Mouse (Mus musculus) heart, postnatal 0 days (tissue): ENCODE data around the gene Myo9b. TPM values are rescaled to one million over a fixed set of nuclear protein-coding genes. Genes with fewer than 3 reads are reported as not detected.
A peak's percentile ranks its signal among the peaks of the same experiment; 100 is the strongest.

Experiments
- ATAC-seq: fragments of 200-750 bp; cut with Nextera tagmentation; 2 replicates; pipeline ENCODE4 v1.8.0; 2017; ENCODE audit warnings: low read depth, moderate number of reproducible peaks, moderate library complexity; ENCODE audit not compliant: insufficient read depth
- DNase-seq: peaks from one replicate; pipeline ENCODE4 v3.0.0-alpha.2; 2016; ENCODE audit warnings: low spot score
- H3K27ac ChIP-seq: fragments of 300-500 bp; sonication (generic); 2 replicates; pipeline ENCODE4 v1.5.1; 2014; ENCODE audit warnings: low read depth, mild to moderate bottlenecking
- H3K27me3 ChIP-seq: fragments of 300-500 bp; sonication (generic); 2 replicates; pipeline ENCODE4 v1.6.1; 2014; ENCODE audit warnings: low read length, mixed read lengths; ENCODE audit not compliant: control insufficient read depth, insufficient read depth
- H3K36me3 ChIP-seq: fragments of 300-500 bp; sonication (generic); replicated peaks from 2 replicates; pipeline ENCODE4 v1.6.1; 2014; ENCODE audit warnings: low read length, mixed read lengths; ENCODE audit not compliant: control insufficient read depth, insufficient read depth
- H3K4me1 ChIP-seq: fragments of 300-500 bp; sonication (generic); 2 replicates; pipeline ENCODE4 v1.6.1; 2014; ENCODE audit warnings: antibody characterized with exemption; ENCODE audit not compliant: control insufficient read depth, insufficient read depth
- H3K4me2 ChIP-seq: fragments of 300-500 bp; sonication (generic); 2 replicates; pipeline ENCODE4 v1.6.1; 2014; ENCODE audit warnings: low read depth, mild to moderate bottlenecking, low read length, moderate library complexity
- H3K4me3 ChIP-seq: fragments of 300-500 bp; sonication (generic); 2 replicates; pipeline ENCODE4 v1.5.1; 2014; ENCODE audit warnings: low read depth, low read length
- H3K9ac ChIP-seq: fragments of 300-500 bp; sonication (generic); replicated peaks from 2 replicates; pipeline ENCODE4 v1.6.1; 2014; ENCODE audit warnings: low read depth, low read length, mixed read lengths
- H3K9me3 ChIP-seq: fragments of 300-500 bp; sonication (generic); replicated peaks from 2 replicates; pipeline ENCODE4 v1.6.1; 2016; ENCODE audit warnings: low read length; ENCODE audit not compliant: control insufficient read depth
- CTCF ChIP-seq: IDR thresholded peaks from 2 replicates; pipeline ENCODE4 v1.5.1; 2016; ENCODE audit warnings: antibody characterized with exemption, control low read depth, low read depth
- EP300 ChIP-seq: IDR thresholded peaks from 2 replicates; pipeline ENCODE4 v1.6.1; 2016; ENCODE audit warnings: antibody characterized with exemption, low read depth
- WGBS: fragments of 180-500 bp; shearing (Covaris S2); extraction: QIAGEN DNeasy Blood & Tissue Kit; methylation state at CpG from one replicate; pipeline ENCODE4 v1.1.7; 2014; 5-methylcytosine and 5-hydroxymethylcytosine counted together
- polyA plus RNA-seq: library from polyadenylated mRNA; unstranded; fragments of >200 nt; fragmentation: Nextera tagmentation; extraction: Ambion mirVana; gene quantifications from 2 replicates; pipeline ENCODE4 v1.2.1, GENCODE M21; 2015
- total RNA-seq: library from RNA; depleted of rRNA; stranded (reverse); fragments of >200 nt; gene quantifications from 2 replicates; pipeline ENCODE4 v1.2.3, GENCODE M21; 2014; ENCODE audit warnings: low replicate concordance

Gene Myo9b
- total and polyA plus RNA-seq, 2 experiments from 2014 or later: 7.1 to 35.0 TPM

GRCm38 (mm10) chr8:71391696-71392095, 119.2 kb downstream of the Myo9b start:
- DNase-seq (no peak), ATAC-seq (no peak)
- Histone ChIP-seq H3K9ac (no peak overlapping the region), H3K9me3 (no peaks in the 10 kb centered on the region), H3K36me3 (no peaks in the 10 kb centered on the region), H3K27ac (no peak overlapping the region), H3K4me1 (no peaks in the 10 kb centered on the region), H3K4me3 (no peak overlapping the region), H3K4me2 (no peak overlapping the region), H3K27me3 (no peaks in the 10 kb centered on the region)
- TF ChIP-seq EP300 (no peak), CTCF (no peak)
- WGBS: 82% methylated on average over 2 of the region's 2 CpGs

GRCm38 (mm10) chr8:71392391-71392790, 119.9 kb downstream of the Myo9b start:
- WGBS: 73% methylated on average over 5 of the region's 5 CpGs
- no peak for ATAC-seq
- Histone ChIP-seq H3K4me1 (no peaks in the 10 kb centered on the region), H3K27ac (no peak overlapping the region), H3K27me3 (no peaks in the 10 kb centered on the region), H3K4me2 (no peak overlapping the region), H3K4me3 (no peak overlapping the region), H3K36me3 (no peaks in the 10 kb centered on the region), H3K9ac (no peak overlapping the region), H3K9me3 (no peaks in the 10 kb centered on the region)
- DNase-seq: no peak
- no peak for TF ChIP-seq EP300
- no peak for TF ChIP-seq CTCF

GRCm38 (mm10) chr8:71392871-71393270, 120.4 kb downstream of the Myo9b start:
- Histone ChIP-seq H3K4me1 (no peaks in the 10 kb centered on the region), H3K36me3 (no peaks in the 10 kb centered on the region), H3K9me3 (no peaks in the 10 kb centered on the region), H3K4me2 (peak overlapping the region; percentile 30), H3K27ac (no peak overlapping the region), H3K9ac (no peak overlapping the region), H3K4me3 (no peak overlapping the region), H3K27me3 (no peaks in the 10 kb centered on the region)
- ATAC-seq (no peak), DNase-seq (no peak)
- WGBS: 21% methylated on average over 3 of the region's 3 CpGs
- no peak for TF ChIP-seq CTCF

- Histone ChIP-seq H3K27ac (peak overlapping the region; percentile 87), H3K9ac (peak overlapping the region; percentile 31), H3K9me3 (no peaks in the 10 kb centered on the region), H3K36me3 (peaks cover 11% of the 10 kb centered on the region), H3K4me1 (no peaks in the 10 kb centered on the region), H3K27me3 (no peaks in the 10 kb centered on the region), H3K4me2 (peak overlapping the region; percentile 50), H3K4me3 (peak overlapping the region; percentile 30)
- WGBS: 62% methylated on average over 7 of the region's 7 CpGs
- DNase-seq: no peak
- no peak for ATAC-seq
- TF ChIP-seq EP300 (no peak), CTCF (no peak)
Observed at GRCm38 (mm10) chr8:71394481-71394880, 122.0 kb downstream of the Myo9b start.

- TF ChIP-seq CTCF: no peak
- Histone ChIP-seq H3K9me3 (no peaks in the 10 kb centered on the region), H3K27ac (peak overlapping the region; percentile 87), H3K4me2 (peak overlapping the region; percentile 50), H3K36me3 (peaks cover 17% of the 10 kb centered on the region), H3K9ac (peak overlapping the region; percentile 31), H3K27me3 (no peaks in the 10 kb centered on the region), H3K4me1 (no peaks in the 10 kb centered on the region), H3K4me3 (peak overlapping the region; percentile 30)
- no peak for ATAC-seq
- 65% methylated on average over 10 of the region's 10 CpGs for WGBS
- no peak for DNase-seq
Observed at GRCm38 (mm10) chr8:71395071-71395470, 122.6 kb downstream of the Myo9b start.

- Histone ChIP-seq H3K9me3 (no peaks in the 10 kb centered on the region), H3K27me3 (no peaks in the 10 kb centered on the region), H3K4me2 (peak within 1 kb of the TSS; percentile 85), H3K9ac (peak within 1 kb of the TSS; percentile 31), H3K27ac (peak within 1 kb of the TSS; percentile 87), H3K4me1 (no peaks in the 10 kb centered on the region), H3K4me3 (peak within 1 kb of the TSS; percentile 86), H3K36me3 (peaks cover 17% of the 10 kb centered on the region)
- ATAC-seq: 0 out of 2 replicates have a peak, but pooled peaks have one; percentile 14
- 66% methylated on average over 9 of the region's 9 CpGs for WGBS
- TF ChIP-seq CTCF (no peak), EP300 (peak; percentile 71; the same call in 1 of the 2 replicates)
- DNase-seq: no peak
Observed at GRCm38 (mm10) chr8:71395629-71396028, 123.1 kb downstream of the Myo9b start, which contains the start of gene Ushbp1. Ushbp1 (minus strand) TSS chr8:71395802.
